Mouse (Mus musculus) megakaryocyte progenitor cell, adult 5-6 weeks (primary cell): ENCODE data around the gene Fam217b. TPM values are rescaled to one million over a fixed set of nuclear protein-coding genes. Genes with fewer than 3 reads are reported as not detected.

Experiments used
- ATAC-seq: replicated peaks from 2 replicates; pipeline ENCODE4 v1.8.0; 2016; ENCODE audit warnings: mild to moderate bottlenecking, moderate TSS enrichment, inconsistent platforms; ENCODE audit not compliant: poor library complexity
- total RNA-seq, 2 experiments: library from RNA; stranded (forward) in 1 of 2; stranded (reverse) in 1 of 2; fragments of 157-497, 149-512 nt in 1 of 2; fragments of 200-1000 nt in 1 of 2; gene quantifications; 2 replicates each; pipeline versions ENCODE4 v1.2.3 to v1.2.4; 2015 to 2017

Gene Fam217b
- total RNA-seq, 2 experiments from 2014 or later, result 3.8 to 8.6 TPM

- ATAC-seq, result no peak
These were observed 19.6 kb downstream of the Fam217b start for GRCm38 (mm10) chr2:178433903-178434302.

DNA sequence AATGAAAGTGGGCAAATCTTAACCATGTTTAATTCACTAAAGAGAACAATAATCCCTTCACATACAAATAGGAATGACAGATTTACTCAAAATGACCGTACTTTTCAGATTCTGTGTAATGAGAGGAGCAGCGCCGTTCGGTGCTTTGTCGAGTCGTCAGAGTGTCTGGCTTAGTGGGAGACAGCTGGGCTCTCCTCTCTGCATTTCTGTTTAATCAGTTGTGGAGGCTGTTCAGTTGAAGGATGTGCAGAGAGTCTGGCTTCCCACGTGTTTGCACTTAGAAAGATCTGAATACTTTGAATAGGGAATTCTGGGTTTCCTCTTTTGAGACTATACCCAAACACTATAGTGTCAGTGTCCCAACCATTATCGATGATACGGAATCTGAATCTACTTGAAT is 23.0 kb downstream of the Fam217b start:
- no peak for ATAC-seq

DNA sequence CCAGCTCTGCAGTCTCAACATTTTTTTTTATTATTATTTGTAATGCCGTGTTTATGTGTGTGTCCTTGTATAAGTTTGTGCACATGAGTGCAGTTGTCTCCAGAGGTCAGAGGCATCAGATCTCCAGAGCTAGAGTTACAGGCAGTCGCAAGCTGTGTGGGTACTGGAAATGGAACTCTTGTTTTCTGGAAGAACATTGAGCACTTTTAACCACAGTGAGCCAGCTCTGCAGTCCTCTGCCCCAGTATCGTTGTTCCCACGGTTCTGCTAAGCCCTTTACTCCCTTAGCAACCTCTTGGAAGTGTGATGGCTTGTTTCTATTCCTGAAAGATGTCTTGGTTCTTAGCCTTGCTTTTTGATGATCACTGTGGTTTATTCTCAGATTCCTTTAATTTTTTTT is 35.1 kb downstream of the Fam217b start:
- ATAC-seq, result no peak

- no peak for ATAC-seq
These were observed 35.9 kb downstream of the Fam217b start for GRCm38 (mm10) chr2:178450236-178450635.

DNA sequence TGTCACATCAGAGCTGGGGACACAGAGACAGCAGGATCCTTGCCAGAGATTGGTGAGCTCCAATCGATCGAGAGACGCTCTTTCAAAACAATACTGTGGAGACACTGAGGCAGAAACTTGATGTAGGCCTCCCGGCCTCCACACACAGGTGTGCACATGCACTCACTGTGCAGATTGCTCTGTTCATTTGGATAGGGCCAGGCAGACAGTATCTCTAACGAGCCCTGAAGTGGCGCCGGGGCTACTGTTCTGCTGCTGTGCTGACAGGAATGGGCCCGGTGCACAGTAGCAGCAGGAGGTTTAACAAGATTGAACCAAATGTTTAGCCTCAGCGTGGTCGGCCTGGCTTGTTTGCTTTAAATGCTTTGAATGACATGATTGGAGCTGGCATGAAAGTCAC is 36.6 kb downstream of the Fam217b start:
- no peak for ATAC-seq

DNA sequence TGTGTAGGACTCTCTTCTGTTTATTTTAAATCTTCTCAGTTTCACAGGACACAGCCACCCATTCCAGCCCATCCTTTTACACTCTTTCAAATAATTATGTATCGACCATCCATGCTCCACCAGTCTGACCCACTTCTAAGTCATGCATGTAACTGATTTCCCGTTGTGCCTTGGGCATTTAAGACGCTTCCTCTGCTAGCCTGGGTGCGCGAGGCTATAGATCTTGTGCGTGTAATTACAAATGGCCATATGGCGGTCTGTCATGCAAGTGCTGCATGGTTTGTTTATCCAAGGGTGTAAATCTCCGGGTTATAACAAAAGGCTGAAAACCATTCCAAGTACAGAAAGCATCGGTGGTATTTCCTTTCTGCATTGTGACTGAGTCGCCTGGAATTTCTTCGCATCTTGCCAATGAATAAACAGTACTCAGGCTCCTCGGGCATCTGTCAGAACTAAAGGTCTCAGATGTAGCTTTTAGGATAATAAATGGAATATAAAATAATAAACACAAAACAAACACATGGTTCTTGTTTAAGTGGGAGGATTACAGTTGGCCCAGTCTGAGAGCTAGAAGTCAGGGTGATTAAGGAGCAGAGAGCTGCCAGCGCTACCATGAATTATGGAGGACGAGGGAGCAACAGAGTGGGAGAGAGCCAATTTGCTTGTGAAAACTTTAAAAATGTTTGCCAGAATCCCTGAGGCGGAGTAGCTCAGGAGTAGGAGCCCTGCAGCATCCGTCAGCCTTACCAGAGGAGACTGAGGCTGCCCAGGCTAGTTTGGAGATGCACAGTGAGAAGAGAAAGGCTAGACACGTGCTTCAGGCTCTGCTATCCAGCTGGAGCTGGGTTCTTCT is 40.6 kb downstream of the Fam217b start:
- no peak for ATAC-seq

DNA sequence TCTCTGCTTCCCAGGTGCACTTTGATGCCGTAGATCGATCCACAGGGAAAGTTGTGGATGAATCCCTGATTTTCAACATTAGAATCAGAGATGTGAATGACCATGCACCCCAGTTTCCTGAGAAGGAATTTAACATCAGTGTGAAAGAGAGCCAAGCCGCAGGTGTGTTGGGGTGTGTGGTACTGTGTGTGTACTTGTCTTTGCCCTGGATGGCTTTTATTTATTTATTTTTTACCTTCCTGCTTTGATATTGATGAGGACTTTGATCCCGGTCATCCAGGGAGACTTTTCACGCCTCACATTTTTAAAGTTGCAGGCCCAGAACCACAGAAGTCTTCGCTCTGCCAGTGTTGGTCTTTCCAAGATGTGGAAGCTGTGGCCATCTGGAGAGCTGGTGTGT is 43.1 kb downstream of the Fam217b start:
- no peak for ATAC-seq

GRCm38 (mm10) chr2:178460353-178460752 is 46.0 kb downstream of the Fam217b start:
- no peak for ATAC-seq

DNA sequence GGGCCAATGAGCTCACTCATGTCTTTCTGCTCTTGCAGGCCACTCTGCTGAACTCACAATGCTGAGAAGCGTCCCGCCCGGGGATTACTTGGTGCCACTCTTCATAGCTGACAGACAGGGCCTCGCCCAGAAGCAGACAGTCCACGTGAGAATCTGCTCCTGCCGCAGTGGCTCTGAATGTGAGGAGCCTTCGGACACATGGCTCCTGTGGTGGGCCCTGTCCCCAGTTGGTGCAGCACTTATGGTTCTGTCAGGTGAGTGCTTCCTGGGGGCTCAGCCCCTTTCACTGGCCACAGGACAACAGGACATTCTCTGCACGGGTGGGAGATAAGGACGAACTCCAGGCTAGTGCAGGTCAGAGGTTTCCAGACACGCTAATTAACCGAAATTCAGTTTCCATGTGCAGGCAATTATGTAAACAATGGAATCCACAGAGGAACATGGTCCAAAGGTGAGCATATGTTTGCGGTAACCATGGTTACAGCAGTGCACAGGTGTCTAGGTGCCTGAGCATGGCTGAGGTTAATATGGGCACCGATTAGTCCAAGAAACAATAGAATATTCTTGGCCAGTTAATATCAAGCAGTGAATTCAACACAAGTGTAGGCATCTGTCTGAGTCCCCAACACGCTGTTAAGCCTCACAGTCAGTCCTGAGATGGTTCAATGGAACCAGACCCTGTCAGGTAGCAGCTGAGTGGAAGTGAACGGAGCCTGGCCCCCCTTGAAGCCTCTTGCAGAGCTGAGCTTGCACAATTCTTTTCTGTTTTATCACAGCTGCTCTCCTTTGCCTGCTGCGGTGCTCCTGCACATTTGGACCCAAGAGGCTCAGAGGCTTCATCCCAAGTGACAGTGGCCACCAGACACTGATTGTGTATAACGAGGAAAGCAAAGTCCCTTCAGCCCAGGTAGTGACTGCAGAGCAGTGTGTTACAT is 57.5 kb downstream of the Fam217b start:
- no peak for ATAC-seq

DNA sequence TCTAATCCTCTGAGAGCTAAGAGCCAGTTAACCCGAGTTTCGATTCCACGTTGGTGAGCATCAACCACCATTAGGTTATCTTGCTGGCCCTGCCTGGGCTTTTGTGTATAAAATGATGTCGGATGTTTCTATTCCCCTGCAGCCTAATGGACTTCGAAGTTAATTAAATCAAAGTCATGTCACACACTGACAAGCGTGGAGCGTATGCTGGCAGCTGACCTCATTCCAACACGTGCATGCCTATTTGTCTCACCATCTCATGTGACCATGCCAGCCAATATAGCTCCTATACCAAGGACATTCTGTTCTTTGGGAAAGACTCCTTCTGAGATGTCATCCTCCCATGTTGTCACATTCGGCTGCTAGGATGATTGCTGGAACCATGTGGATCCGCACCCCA is 59.6 kb downstream of the Fam217b start:
- no peak for ATAC-seq

Other genes starting within 250 kb of the Fam217b start
- gene Sycp2, start 6.8 kb upstream of the Fam217b start, total RNA-seq (2015), result 0.05 TPM in 2 replicates
- gene Sycp2, start 6.8 kb upstream of the Fam217b start, total RNA-seq (2017), result 0.10 and 0.17 TPM in 2 replicates
- gene Ppp1r3d, start 52 bp upstream of the Fam217b start, total RNA-seq (2015), result 2.8 and 3.0 TPM in 2 replicates
- gene Ppp1r3d, start 52 bp upstream of the Fam217b start, total RNA-seq (2017), result 1.9 and 2.2 TPM in 2 replicates
- not detected in 2 replicates for gene Cdh26, start 16.0 kb downstream of the Fam217b start, total RNA-seq (2015)
- gene Cdh26, start 16.0 kb downstream of the Fam217b start, total RNA-seq (2017), result not detected in 2 replicates